Mouse (Mus musculus) testis, adult 2 months (tissue): ENCODE results near the gene Srarp. TPM values are rescaled to one million over a fixed set of nuclear protein-coding genes. Genes with fewer than 3 reads are reported as not detected.

Experiments used
- H3K27ac ChIP-seq: fragments of 200-500 bp; 2 replicates; pipeline ENCODE4 v1.5.1; 2012; ENCODE audit warnings: low read depth, low read length; ENCODE audit not compliant: control insufficient read depth, insufficient read depth
- H3K27me3 ChIP-seq: fragments of 200-500 bp; 2 replicates; pipeline ENCODE4 v1.6.1; 2012; ENCODE audit warnings: mild to moderate bottlenecking, low read length, moderate library complexity; ENCODE audit not compliant: control insufficient read depth, insufficient read depth
- H3K36me3 ChIP-seq: fragments of 200-500 bp; 2 replicates; pipeline ENCODE4 v1.6.1; 2012; ENCODE audit warnings: mild to moderate bottlenecking, low read length; ENCODE audit not compliant: control insufficient read depth, insufficient read depth
- H3K4me1 ChIP-seq: fragments of 200-500 bp; 2 replicates; pipeline ENCODE4 v1.6.1; 2012; ENCODE audit warnings: low read length; ENCODE audit not compliant: control insufficient read depth, insufficient read depth
- H3K4me3 ChIP-seq: fragments of 200-500 bp; 2 replicates; pipeline ENCODE4 v1.5.1; 2012; ENCODE audit warnings: low read depth, mild to moderate bottlenecking, low read length, moderate library complexity, mixed read lengths; ENCODE audit not compliant: control insufficient read depth
- CTCF ChIP-seq: fragments of 200-500 bp; IDR thresholded peaks from 2 replicates; pipeline ENCODE4 v1.5.1; 2012; ENCODE audit warnings: low read depth, mild to moderate bottlenecking, inconsistent platforms, low read length, moderate library complexity; ENCODE audit not compliant: control insufficient read depth, insufficient read depth, insufficient replicate concordance
- POLR2A ChIP-seq: fragments of 200-500 bp; IDR thresholded peaks from 2 replicates; pipeline ENCODE4 v1.6.1; 2012; ENCODE audit warnings: low read depth, mild to moderate bottlenecking, inconsistent platforms, low read length, moderate library complexity; ENCODE audit not compliant: control insufficient read depth
- polyA plus RNA-seq: library from polyadenylated mRNA; depleted of rRNA; stranded (reverse); fragments of >200 nt; gene quantifications from 2 replicates; pipeline ENCODE4 v1.2.3, GENCODE M21; 2012

The Srarp gene
- polyA plus RNA-seq, 1 experiment = 0.67 TPM

GRCm38 (mm10) chr4:141423691-141424431 lies 12.0 kb downstream of the Srarp start:
- Histone ChIP-seq H3K36me3 (no peaks in the 10 kb centered on the region), H3K4me3 (no peak overlapping the region), H3K27ac (no peak overlapping the region), H3K27me3 (no peaks in the 10 kb centered on the region), H3K4me1 (peaks cover 33% of the 10 kb centered on the region)
- TF ChIP-seq POLR2A = no peak
- TF ChIP-seq CTCF = no peak

GRCm38 (mm10) chr4:141423288-141423687 lies 12.6 kb downstream of the Srarp start:
- no peak overlapping the region for H3K4me3 ChIP-seq
- TF ChIP-seq POLR2A = no peak
- TF ChIP-seq CTCF = no peak
- H3K36me3 ChIP-seq = no peaks in the 10 kb centered on the region
- H3K27ac ChIP-seq = no peak overlapping the region
- no peaks in the 10 kb centered on the region for H3K27me3 ChIP-seq
- H3K4me1 ChIP-seq = peaks cover 33% of the 10 kb centered on the region

GRCm38 (mm10) chr4:141422841-141423240 lies 13.1 kb downstream of the Srarp start:
- peak overlapping the region; percentile 38; the same call in 1 of the 2 replicates for H3K27ac ChIP-seq
- H3K4me3 ChIP-seq = peak overlapping the region; percentile 71
- H3K27me3 ChIP-seq = no peaks in the 10 kb centered on the region
- no peaks in the 10 kb centered on the region for H3K36me3 ChIP-seq
- no peak for TF ChIP-seq CTCF
- TF ChIP-seq POLR2A = no peak
- H3K4me1 ChIP-seq = peaks cover 33% of the 10 kb centered on the region

GRCm38 (mm10) chr4:141421423-141421822 lies 14.5 kb downstream of the Srarp start:
- no peaks in the 10 kb centered on the region for H3K36me3 ChIP-seq
- TF ChIP-seq POLR2A (no peak), CTCF (no peak)
- peaks cover 33% of the 10 kb centered on the region for H3K4me1 ChIP-seq
- H3K27ac ChIP-seq = 0 out of 2 replicates have a peak overlapping the region, but pooled peaks have one; percentile 2
- no peaks in the 10 kb centered on the region for H3K27me3 ChIP-seq
- peak overlapping the region; percentile 71 for H3K4me3 ChIP-seq

- Histone ChIP-seq H3K4me3 (peak overlapping the region; percentile 71), H3K27ac (no peak overlapping the region), H3K27me3 (no peaks in the 10 kb centered on the region)
Observed at GRCm38 (mm10) chr4:141420886-141421285, 15.0 kb downstream of the Srarp start.

GRCm38 (mm10) chr4:141420192-141420829 lies 15.6 kb downstream of the Srarp start, which contains the start of gene Hspb7:
Gene Hspb7 (plus strand): TSS chr4:141420779.
- peak within 1 kb of the TSS; percentile 71 for H3K4me3 ChIP-seq
- no peak for TF ChIP-seq POLR2A
- TF ChIP-seq CTCF = no peak

More at GRCm38 (mm10) chr4:141420886-141421285, 15.0 kb downstream of the Srarp start:
- Histone ChIP-seq H3K36me3 (no peaks in the 10 kb centered on the region), H3K4me1 (peaks cover 34% of the 10 kb centered on the region)
- TF ChIP-seq POLR2A = no peak
- TF ChIP-seq CTCF = no peak

More at GRCm38 (mm10) chr4:141420192-141420829, 15.6 kb downstream of the Srarp start, which contains the start of gene Hspb7:
- 0 out of 2 replicates have a peak within 1 kb of the TSS, but pooled peaks have one; percentile 2 for H3K27ac ChIP-seq
- no peaks in the 10 kb centered on the region for H3K27me3 ChIP-seq
- H3K36me3 ChIP-seq = no peaks in the 10 kb centered on the region
- peaks cover 29% of the 10 kb centered on the region for H3K4me1 ChIP-seq
